Mouse (Mus musculus) spleen, adult 18-20 months (tissue): ENCODE data around the gene Igfbp3.

Source experiments
- DNase-seq, 2 experiments: peaks; one replicate each; pipeline ENCODE4 v3.0.0; 2022; ENCODE audit warnings: mixed read lengths in 2 of 2

The Igfbp3 gene

DNA sequence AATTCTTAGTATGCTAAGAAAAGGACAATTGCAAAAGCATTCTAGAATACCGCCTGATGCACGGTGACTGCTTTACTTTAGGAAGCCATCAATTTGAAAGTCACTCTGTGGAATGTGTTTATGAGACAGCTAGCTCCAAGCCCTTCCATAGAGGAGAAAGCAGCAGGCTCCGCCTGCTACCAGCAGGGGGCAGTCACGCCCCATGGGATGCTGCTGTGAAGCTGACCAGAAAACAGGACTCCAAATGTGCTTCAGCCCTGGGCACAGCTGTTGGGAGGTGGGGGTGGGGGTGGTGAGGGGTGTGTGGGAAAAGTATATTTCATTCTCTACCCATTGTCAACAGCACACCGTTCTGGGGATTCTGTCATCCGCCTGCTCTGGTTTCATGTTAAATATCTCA lies 3.4 kb downstream of the Igfbp3 start:
- DNase-seq, result peak in 1 of 2 experiments; percentile 16

DNA sequence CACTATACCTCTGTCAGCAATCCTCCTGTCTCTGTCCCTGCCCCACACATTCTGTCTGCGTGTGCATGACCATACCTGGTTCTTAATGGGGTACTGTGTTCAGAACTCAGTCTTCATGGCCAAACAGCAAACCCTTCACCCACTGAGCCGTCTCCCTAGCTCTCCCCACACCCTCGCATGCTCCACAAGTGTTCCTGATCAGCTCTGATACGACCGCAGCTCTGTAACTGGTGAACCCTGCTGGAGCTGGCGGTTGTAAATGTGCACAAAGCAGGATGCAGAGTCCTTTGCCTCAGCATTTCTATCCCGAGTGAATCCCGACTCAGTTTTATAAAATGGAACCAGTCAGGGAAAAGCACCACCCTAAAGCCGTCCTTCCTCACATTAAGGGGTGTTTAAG lies 9.9 kb downstream of the Igfbp3 start:
- no peak for DNase-seq

DNA sequence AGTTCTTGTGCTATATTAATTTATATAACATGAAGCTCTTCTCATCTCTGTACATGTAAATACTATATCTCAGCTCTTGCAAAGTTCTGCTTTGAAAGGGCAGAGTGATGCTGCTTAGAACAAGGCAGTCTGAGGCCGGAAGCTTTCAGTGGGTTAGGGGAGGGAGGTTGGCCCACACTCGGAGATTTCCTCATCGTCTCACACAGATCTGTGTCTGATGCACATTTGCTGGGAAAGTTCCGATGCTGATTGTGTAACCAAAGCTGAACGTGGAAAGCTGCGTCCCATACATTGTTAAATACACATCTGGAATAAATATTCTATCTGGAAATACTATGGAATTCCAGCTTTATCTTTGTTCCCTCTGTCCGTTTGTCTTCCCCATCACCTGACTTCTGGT lies 11.5 kb downstream of the Igfbp3 start:
- no peak for DNase-seq

DNA sequence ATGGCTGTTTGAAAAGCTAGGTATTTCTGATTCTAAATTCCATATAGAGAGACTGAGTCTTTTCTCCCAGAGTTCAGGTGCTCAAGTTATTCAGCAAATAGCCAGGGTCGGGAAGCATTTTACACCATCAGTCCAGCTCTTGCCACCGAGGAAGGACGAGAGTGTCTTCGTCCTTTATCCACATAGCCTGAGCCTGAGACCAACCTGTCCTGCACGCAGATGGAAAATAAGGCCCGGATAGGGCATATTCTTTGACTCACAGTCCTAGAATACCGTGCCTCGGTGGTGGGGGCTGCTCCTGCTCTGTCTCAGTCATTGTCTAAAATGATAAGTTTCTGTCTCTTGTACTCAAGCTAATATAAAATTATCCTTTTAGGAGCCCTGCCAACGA lies 13.3 kb downstream of the Igfbp3 start:
- no peak for DNase-seq

DNA sequence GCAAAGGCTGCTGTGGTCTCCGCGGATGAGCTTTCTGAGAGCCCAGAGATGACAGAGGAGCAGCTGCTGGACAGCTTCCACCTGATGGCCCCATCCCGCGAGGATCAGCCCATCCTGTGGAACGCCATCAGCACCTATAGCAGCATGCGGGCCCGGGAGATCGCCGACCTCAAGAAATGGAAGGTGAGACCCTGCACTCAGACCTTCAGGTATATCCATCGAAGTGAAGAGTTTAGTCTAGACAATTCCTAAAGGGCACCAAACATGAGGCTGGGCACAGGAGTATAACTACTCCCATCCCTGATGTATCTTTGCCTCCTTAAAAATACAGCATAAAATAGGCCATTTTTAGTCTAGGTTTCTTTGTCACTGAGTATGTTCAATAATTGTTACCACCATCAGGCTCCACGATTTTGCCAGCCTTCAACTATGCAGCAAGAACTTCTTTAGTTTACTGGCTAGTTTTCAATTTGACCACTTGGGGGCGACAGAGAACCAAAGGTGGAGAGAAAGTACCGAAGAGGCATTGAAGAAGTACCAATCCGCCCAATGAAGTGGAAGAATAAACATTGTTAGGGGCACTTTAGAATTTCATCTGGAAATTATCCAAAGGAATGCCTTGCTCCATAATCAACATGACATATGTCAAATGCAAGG lies 13.9 kb downstream of the Igfbp3 start:
- no peak for DNase-seq

DNA sequence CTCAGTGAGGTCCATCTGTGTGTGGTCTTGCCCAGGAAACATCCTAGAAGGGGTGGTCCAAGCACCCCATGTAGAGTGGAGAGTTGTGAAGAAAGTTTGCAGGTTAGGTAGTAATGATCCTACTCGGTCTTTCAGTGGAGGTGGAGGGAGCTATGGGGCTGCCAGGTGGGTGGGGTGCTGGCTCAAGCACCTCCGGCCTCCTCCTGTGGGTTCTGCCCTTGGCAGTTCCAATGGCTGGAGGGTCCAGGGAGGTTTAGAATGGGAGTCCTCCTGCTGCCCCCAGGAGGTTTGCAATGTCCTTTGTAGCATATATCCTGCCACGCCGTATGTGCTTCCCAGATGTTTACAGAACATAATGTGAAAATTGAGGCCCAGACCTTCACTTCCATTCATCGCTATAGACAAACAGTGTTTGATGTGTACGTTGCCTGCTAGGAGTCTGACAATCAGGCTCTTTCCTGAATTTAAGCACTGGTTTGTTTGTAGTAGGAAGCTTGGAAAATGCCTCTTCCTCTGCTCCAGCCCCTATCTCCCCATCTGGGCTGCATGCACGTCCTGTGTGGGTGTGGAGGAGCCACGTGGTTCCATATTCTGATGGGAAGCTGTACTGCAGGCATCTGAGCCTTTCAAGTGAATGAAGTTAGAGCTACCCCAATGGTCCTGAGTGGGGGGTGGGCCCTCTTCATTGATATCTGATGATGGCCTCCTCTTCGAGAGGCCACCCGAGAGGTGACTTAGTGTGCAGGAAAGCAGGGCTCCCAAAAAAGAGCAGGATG lies 15.1 kb downstream of the Igfbp3 start:
- DNase-seq, result no peak

DNA sequence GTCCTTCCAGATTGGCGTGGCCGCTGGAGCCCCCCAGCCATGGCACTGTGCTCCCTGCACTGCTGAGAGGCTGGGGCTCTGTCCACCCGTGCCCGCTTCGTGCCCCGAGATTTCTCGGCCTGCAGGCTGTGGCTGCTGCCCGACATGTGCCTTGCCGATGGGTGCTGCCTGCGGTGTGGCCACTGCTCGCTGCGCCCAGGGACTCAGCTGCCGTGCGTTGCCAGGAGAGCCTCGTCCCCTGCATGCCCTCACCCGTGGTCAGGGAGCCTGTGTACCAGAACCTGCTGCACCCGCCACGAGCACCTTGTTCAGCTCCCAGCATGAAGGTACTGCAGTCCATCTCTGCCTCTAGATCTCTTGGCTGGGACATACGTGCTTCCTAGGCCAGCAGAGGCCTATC lies 15.7 kb downstream of the Igfbp3 start:
- DNase-seq, result no peak

DNA sequence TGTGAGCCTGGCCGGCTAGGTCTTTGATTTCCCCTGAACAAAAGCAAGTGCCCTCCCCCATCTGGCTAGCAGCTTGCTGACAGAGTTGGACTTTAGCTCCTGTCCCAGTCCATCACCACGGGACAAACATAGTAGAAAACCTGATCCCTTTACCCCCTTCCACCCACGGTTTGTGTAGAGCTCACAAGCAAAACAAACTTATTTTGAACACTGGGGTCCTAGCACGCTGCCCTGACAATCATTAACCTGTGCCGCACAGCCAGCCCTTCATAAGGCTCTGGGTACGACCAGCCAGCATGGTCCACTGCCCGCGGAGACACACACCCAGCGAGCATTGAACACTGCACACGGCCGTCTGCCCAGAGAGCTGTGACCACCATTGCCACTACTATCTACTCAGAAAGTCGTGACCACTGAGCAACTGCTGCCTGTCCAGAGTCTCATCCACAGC lies 16.2 kb downstream of the Igfbp3 start, which contains the start of gene Igfbp1:
TSS of gene Igfbp1 (plus strand) at position 292 of the 451 bp plus-strand sequence.
- no peak for DNase-seq

DNA sequence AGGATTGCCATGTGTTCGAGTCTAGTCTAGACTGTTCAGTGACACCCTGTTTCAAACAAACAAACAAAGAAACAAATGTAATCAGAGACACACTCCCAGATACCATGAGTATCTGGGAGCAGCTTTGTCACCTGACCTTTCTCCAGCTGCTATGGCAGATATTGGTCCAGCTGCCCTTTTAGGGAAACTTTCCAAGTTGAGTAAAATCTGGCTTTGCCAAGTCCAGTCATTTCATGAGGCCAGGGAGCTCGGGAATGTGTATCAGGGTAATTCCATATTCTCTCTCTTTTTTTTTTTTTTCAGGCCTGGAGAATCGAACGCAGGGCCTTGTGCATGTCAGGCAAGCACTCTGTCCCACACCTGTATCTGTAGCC lies 18.4 kb downstream of the Igfbp3 start:
- DNase-seq, result no peak

DNA sequence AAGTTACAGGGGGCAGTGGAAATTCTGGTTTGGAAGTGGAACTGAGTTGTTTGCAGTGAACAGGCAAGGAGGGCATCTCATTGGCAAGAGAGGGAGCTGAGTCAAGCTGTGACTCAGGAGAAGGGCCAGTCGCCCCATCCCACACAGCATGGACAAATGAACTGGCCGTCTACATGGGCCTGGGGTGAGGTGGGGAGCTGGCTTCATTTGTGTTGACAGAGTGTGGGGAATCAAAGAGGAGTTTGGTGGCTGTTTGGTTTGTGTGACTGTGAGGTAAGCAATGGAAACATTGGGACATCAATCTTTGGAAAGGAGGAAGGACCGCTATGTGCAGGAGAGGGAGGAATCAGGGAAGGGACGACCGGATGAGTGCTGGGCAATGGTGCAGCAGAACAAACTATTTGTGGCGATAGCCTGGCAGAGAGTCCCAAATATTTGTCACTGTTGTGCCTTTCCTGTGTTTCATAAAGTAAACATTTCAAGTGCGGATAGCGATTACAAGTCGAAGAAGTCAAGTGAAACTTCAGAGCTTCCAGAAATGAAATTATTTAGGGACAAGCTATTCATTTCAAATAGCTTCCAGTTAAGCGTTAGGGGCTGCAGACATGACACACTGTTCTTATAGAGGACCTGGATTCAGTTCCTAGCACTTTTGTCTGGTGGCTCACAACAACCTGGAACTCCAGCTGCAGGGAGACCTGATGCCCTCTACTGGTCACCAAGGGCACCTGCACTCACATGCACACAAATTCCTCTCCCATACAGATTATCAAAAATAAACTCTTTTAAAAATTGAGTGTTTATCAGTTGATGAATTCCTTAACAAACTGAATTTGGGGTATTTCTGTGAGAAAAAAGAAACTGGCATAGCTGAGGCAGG lies 19.1 kb downstream of the Igfbp3 start:
- no peak for DNase-seq

DNA sequence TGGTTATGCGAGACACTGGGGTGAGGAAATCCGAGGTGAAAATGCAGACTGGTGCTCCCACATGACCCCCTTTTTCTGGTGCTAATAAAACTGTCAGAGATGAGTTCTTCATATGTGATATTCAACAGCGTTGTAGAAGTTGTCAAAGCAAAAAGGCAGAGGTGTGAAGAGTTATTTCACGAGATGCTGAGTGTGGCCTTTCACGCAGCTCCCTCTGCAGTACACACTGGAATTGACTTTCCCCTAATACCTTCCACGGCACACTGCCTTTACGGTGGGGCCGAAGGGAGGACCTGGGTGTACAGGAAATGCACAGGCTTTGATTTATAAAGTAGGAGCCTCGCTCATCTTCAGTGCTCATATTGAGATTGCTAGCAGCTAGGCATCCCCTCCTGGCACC lies 20.6 kb downstream of the Igfbp3 start:
- no peak for DNase-seq

DNA sequence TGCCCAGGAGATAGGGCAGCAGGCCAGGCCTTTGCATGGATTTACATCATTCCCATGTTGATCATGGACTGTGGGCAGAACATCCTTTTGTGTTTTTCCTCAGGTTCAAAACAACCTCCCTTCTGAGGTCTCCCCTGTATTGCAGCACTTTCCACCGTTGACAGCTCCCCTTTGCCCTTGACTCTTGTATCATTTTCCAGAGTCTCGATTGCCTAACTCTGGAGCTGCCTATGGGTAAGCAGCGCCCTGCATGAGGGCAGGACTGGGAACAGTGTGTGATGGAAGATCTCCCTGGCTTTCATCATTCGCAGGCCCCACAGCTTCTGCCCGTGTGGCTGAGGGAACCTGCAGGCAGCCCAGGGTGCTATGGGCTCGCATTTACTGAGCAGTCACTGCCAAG lies 21.0 kb downstream of the Igfbp3 start:
- no peak for DNase-seq

DNA sequence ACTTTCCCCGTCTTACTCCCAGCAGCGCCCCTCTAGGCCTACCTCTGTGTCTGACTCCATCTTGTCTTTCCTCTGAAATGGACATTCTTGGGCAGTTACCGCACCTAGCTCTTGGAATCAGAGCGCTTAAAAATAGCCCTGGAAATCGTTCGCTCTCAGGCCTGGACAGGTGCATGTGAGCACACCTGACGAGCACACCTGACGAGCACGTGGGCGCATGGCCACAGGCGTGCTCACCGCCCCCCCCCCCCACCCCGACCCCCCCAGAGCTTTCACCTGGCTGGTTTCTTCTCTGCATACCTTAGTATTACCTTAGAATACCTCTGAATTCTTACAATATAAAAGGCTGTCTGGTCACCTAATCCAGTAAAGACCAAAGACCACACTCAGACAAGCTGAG lies 25.3 kb downstream of the Igfbp3 start, which contains the start of gene Gm11985:
TSS of gene Gm11985 (minus strand) at position 101 of the 400 bp plus-strand sequence.
- no peak for DNase-seq

DNA sequence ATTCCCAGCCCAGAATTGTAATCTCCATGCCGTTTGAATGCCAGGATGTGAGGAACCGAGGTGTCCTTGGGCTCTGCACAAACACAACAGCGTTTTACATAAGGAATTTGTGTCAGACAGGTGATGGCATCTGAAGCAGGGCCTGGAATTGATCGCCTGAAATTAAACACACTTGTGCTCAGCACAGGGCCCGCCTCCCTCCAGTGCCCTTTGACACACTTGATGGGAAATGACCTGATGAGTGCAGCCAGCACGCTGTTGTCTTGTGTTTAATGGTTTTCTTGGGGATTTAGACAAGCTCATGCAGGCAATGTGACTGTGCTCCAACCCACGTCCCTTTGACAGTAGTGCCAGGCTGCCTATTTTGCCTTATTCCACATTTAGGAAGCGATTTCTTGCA lies 26.3 kb downstream of the Igfbp3 start:
- no peak for DNase-seq

DNA sequence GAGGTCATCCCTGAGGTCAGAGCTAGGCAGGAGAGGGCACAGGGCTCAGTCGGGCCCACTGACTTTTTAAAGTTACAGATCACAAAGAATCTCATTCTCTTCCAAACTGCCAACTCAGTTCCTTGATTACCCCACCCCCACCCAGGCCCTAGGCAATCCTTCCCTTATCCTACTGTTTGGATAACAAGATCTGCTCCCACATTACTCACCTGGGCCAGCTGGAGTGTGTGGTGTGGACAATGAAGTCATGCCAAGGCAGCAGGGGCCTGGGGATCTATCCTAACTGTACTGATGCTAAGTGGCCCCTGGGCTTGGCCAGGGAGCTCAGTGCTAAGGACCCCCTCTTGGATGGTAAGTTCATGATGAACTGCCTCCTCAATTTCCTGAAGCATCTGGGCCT lies 29.3 kb downstream of the Igfbp3 start:
- DNase-seq, result no peak

DNA sequence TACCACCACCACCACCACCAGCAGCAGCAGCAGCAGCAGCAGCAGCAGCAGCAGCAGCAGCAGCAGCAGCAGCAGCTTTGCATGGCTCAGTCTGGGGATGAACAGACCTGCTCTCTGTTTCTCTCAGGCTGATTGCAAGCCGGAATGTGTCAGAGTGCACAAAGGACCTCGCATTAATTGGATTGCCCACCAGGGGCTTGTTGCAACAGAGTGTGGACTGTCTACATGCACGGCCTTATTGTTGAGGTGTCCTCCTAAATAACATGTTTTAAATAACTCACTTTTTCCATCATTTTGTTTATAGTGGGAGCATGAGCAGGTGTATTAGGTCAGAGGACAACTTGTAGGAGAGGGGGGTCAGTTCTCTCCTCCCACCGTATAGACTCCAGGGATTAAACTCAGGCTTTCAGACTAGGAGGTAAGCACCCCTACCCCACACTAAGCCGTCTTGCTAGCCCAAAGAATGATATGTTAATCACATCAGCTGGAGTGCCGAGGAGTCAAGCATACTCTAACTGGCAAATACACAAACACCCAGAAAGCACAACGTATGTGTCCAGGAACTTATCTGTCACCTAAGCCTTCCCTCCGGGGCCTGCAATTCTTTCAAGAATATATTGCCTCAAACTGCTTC lies 31.2 kb downstream of the Igfbp3 start:
- no peak for DNase-seq

DNA sequence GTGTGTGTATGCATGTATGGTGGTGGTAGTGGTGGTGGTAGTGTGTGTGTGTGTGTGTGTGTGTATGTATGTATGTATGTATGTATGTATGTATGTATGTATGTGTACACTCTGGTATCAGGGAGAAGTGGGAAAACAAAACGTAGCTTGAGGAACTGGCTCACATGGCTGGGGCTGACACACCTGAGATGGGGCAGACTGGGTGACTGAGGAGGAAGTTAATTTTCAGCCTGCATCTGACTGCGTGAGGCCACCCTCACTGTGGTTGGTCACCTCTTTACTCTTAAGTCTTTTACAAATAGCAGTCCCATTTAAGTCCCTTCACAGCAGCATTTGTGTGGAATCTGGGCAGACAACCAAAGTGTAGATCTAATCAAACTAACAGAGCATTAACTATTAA lies 34.4 kb downstream of the Igfbp3 start:
- DNase-seq, result no peak

DNA sequence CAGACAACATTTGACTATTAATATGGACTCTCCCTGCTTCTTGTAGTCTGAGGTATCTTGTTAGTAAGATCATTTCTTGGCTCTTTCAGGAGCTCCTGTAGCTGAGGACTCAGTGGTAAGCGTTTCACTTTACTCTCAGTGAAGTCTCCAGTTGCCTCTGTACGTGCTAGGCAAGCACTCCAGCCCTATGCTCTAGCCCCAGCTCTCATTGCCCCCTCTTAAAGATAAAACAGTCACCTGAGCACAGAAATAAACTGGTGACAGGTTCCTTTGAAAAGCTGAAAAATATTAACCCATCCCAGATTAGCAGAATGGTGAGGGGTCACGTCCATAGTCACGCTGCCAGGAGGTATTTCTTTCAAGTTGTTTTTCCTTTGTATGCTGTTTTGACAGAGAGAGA lies 35.0 kb downstream of the Igfbp3 start:
- DNase-seq, result no peak

DNA sequence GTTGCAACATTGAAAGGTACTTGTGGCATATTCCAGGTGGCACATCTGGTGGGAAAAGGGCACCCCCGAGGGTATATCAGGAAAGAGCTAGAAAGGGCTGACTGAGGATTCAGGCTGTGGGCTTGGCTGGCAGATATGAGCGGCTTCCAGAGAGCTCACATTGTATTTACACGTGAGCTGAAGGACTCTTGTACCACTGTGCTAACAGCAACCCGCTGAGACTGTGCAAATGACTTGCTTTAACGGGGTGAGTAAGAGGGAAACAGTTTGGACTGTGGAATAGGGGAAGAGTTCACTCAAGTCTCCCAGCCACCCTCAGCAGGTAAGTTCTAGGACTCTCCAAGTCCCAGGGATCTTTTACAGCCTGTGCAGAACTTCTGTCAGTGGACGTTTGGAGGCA lies 40.1 kb downstream of the Igfbp3 start:
- no peak for DNase-seq

DNA sequence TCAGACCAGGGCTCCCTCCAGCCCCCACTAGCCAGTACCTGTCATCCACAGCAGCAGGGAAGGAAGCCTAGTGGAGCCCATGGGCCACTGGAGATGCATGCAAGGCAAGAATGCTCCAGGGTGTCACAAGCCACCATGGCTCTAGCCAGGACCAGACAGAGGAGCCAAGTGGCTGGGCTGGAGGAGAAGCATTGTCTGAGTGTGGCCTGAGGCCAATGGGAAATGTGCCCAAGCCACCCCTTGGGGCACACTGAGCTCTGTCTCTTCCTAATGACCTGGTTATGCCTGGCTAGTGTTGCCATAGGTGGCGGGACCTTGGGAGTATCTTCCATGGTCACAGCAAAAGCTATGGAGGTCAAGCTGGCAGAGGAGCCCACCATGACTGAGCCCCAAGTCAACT lies 44.1 kb downstream of the Igfbp3 start:
- no peak for DNase-seq

DNA sequence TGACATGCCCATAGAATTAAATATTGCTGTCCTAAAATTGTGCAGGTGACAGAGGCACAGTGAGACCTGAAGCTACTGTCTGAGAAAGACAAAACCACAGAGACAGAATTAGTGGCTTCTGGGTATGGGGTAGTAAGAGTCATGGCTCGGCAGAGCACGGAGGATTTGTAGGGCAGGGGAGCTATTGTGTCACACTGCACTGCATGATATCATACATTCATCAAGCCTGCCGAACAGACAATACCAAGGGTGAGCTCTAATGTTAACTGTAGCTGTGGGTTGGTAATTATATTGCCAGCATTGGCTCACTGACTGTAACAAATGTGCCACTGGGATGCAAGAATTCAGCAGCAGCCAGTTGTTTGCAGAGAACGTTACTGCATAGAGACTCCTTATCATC lies 49.3 kb downstream of the Igfbp3 start:
- DNase-seq, result no peak

DNA sequence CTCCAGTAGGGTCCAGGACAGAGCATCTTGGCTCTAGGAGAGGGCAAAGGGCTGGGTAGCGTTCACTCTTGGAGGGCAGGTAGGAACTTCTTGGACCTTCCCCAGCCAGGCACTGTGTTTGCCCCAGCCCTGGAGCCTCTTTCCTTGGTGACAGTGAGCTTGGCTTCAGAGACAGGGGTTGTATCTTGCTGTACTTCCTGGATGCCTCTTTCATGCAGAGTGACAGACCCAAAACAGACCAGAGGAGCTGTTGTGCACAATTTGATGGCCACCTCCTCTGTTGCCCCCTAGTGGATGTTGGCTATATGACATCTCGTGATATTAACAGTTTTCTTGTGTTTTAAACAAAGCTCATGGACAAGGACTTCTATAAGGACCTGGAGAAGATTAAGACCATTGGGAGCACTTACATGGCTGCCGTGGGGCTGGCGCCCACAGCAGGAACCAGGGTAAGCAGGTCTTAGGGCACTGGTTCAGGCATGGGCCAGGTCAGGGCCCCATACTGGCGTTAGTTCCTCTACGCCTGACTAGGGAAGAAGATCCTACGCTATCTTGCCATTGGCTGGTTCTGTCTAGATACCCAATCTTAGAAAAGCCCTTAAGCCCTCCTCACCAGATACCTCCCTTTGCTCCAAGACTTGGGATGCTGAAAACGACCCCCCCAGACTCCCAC lies 52.1 kb downstream of the Igfbp3 start:
- DNase-seq, result no peak
